ENCODE assay signal across 13 mouse cellular contexts in genomic region chr5:65407989-65408388, GRCm38 (mm10). TPM values are rescaled to one million over a fixed set of nuclear protein-coding genes. Genes with fewer than 3 reads are reported as not detected.
DNase-seq lines count a peak whose midpoint lies in the region; ATAC-seq and TF ChIP-seq lines count a peak whose summit lies in the region.
"Had no signal": no experiment of that assay in that cellular context is flagged by ENCODE, and none has a peak within 500 bp of the region (broad histone marks: within the 10 kb centered on the region; RNA-seq: fewer than 3 reads in every experiment).

No protein-coding gene starts in this region.

- no peak for ATAC-seq in embryonic facial prominence, embryonic 13.5 days (ENCODE audit: insufficient number of reproducible peaks, insufficient read depth, low FRiP score, low TSS enrichment, low read depth)
- ATAC-seq in forebrain, embryonic 12.5 days (ENCODE audit: low FRiP score): no peak
- no peak for ATAC-seq in midbrain, embryonic 12.5 days (ENCODE audit: low FRiP score, low read depth)
- ATAC-seq in liver, postnatal 0 days: no peak

- WGBS in embryonic facial prominence, embryonic 13.5 days: 42% methylated on average over 12 of the region's 12 CpGs
- 38% methylated on average over 12 of the region's 12 CpGs for WGBS in embryonic facial prominence, embryonic 10.5 days
- WGBS in forebrain, embryonic 12.5 days: 22% methylated on average over 12 of the region's 12 CpGs
- 25% methylated on average over 12 of the region's 12 CpGs for WGBS in midbrain, embryonic 12.5 days
- 90% methylated on average over 12 of the region's 12 CpGs for WGBS in liver, postnatal 0 days (ENCODE audit: insufficient replicate concordance)

- H3K4me1 ChIP-seq in embryonic facial prominence, embryonic 13.5 days: no peaks in the 10 kb centered on the region
- H3K4me1 ChIP-seq in embryonic facial prominence, embryonic 10.5 days: peaks cover 4% of the 10 kb centered on the region; the same call in 1 of the 2 replicates
- peaks cover 2% of the 10 kb centered on the region for H3K4me1 ChIP-seq in ES-Bruce4 (ENCODE audit: control insufficient read depth, insufficient read depth, low read length)
- H3K4me1 ChIP-seq in forebrain, embryonic 12.5 days: peaks cover 6% of the 10 kb centered on the region
- H3K4me1 ChIP-seq in midbrain, embryonic 12.5 days: 0 out of 2 replicates have a peak, but pooled peaks cover 5% of the 10 kb centered on the region
- no peaks in the 10 kb centered on the region for H3K4me1 ChIP-seq in liver, postnatal 0 days (ENCODE audit: insufficient read depth)

- H3K4me3 ChIP-seq in embryonic facial prominence, embryonic 13.5 days: no peak overlapping the region
- H3K4me3 ChIP-seq in embryonic facial prominence, embryonic 10.5 days: no peak overlapping the region
- no peak overlapping the region for H3K4me3 ChIP-seq in ES-Bruce4 (ENCODE audit: low read depth, low read length)
- H3K4me3 ChIP-seq in forebrain, embryonic 12.5 days (replicated peaks): no peak overlapping the region
- H3K4me3 ChIP-seq in midbrain, embryonic 12.5 days: no peak overlapping the region
- no peak overlapping the region for H3K4me3 ChIP-seq in liver, postnatal 0 days (ENCODE audit: low read depth, low read length)
- H3K4me3 ChIP-seq: left cerebral cortex, adult 2 months had no signal

- no peak overlapping the region for H3K27ac ChIP-seq in embryonic facial prominence, embryonic 13.5 days
- H3K27ac ChIP-seq in embryonic facial prominence, embryonic 10.5 days (replicated peaks): no peak overlapping the region
- H3K27ac ChIP-seq in ES-Bruce4 (ENCODE audit: insufficient read depth, low read length): no peak overlapping the region
- peak overlapping the region; percentile 50; the same call in 1 of the 2 replicates for H3K27ac ChIP-seq in forebrain, embryonic 12.5 days
- peak overlapping the region; percentile 27; the same call in 1 of the 2 replicates for H3K27ac ChIP-seq in midbrain, embryonic 12.5 days (replicated peaks)
- H3K27ac ChIP-seq in liver, postnatal 0 days (ENCODE audit: low read depth): no peak overlapping the region
- H3K27ac ChIP-seq: left cerebral cortex, adult 2 months had no signal

- no peaks in the 10 kb centered on the region for H3K27me3 ChIP-seq in embryonic facial prominence, embryonic 13.5 days
- no peaks in the 10 kb centered on the region for H3K27me3 ChIP-seq in embryonic facial prominence, embryonic 10.5 days (replicated peaks; ENCODE audit: low read depth, poor library complexity, severe bottlenecking)
- no peaks in the 10 kb centered on the region for H3K27me3 ChIP-seq in ES-Bruce4 (ENCODE audit: control insufficient read depth, insufficient read depth, low read length, poor library complexity, severe bottlenecking)
- H3K27me3 ChIP-seq in forebrain, embryonic 12.5 days: no peaks in the 10 kb centered on the region
- no peaks in the 10 kb centered on the region for H3K27me3 ChIP-seq in midbrain, embryonic 12.5 days
- no peaks in the 10 kb centered on the region for H3K27me3 ChIP-seq in liver, postnatal 0 days (ENCODE audit: insufficient read depth, low read length)

- no peaks in the 10 kb centered on the region for H3K9me3 ChIP-seq in embryonic facial prominence, embryonic 13.5 days
- no peaks in the 10 kb centered on the region for H3K9me3 ChIP-seq in embryonic facial prominence, embryonic 10.5 days
- no peaks in the 10 kb centered on the region for H3K9me3 ChIP-seq in ES-Bruce4 (replicated peaks; ENCODE audit: control insufficient read depth, insufficient read depth, low read length, poor library complexity, severe bottlenecking)
- H3K9me3 ChIP-seq in forebrain, embryonic 12.5 days: no peaks in the 10 kb centered on the region
- H3K9me3 ChIP-seq in midbrain, embryonic 12.5 days: no peaks in the 10 kb centered on the region
- H3K9me3 ChIP-seq in liver, postnatal 0 days (ENCODE audit: low read length): no peaks in the 10 kb centered on the region
- H3K9me3 ChIP-seq: G1E had no signal

- TF ChIP-seq EP300 in ES-Bruce4 (IDR thresholded peaks at IDR 0.05; ENCODE audit: insufficient read depth, low read depth, low read length): peak; percentile 52; the same call in 1 of the 2 replicates
- no peak for TF ChIP-seq EP300 in liver, postnatal 0 days (IDR thresholded peaks at IDR 0.05; ENCODE audit: low read depth)

- DNase-seq in embryonic facial prominence, embryonic 10.5 days (ENCODE audit: low spot score): no peak
- DNase-seq in liver, postnatal 0 days: no peak
- DNase-seq in cerebellum, adult 8-10 months: no peak
- DNase-seq in layer of hippocampus, postnatal 10 days (ENCODE audit: low spot score in 2 of 2): no peak
- DNase-seq: kidney, postnatal 14 days; liver had no signal

- 0 out of 2 replicates have a peak overlapping the region, but pooled peaks have one; percentile 1 for H3K9ac ChIP-seq in embryonic facial prominence, embryonic 13.5 days
- H3K9ac ChIP-seq in ES-Bruce4 (ENCODE audit: low read depth, poor library complexity, severe bottlenecking): no peak overlapping the region
- H3K9ac ChIP-seq in forebrain, embryonic 12.5 days: peak overlapping the region; percentile 27; the same call in 1 of the 2 replicates
- peak overlapping the region; percentile 26; the same call in 1 of the 2 replicates for H3K9ac ChIP-seq in midbrain, embryonic 12.5 days (replicated peaks)
- no peak overlapping the region for H3K9ac ChIP-seq in liver, postnatal 0 days (replicated peaks)

- peaks cover 82% of the 10 kb centered on the region for H3K36me3 ChIP-seq in embryonic facial prominence, embryonic 13.5 days
- H3K36me3 ChIP-seq in embryonic facial prominence, embryonic 10.5 days (replicated peaks): peaks cover 83% of the 10 kb centered on the region
- H3K36me3 ChIP-seq in ES-Bruce4 (ENCODE audit: control insufficient read depth, insufficient read depth, low read length, poor library complexity, severe bottlenecking): 0 out of 2 replicates have a peak, but pooled peaks cover 2% of the 10 kb centered on the region
- peaks cover 53% of the 10 kb centered on the region for H3K36me3 ChIP-seq in forebrain, embryonic 12.5 days (replicated peaks)
- H3K36me3 ChIP-seq in midbrain, embryonic 12.5 days: peaks cover 63% of the 10 kb centered on the region
- H3K36me3 ChIP-seq in liver, postnatal 0 days (replicated peaks; ENCODE audit: insufficient read depth, low read length): peaks cover 48% of the 10 kb centered on the region

- no peak for TF ChIP-seq CTCF in ES-Bruce4 (IDR thresholded peaks at IDR 0.05; ENCODE audit: low read depth, low read length)
- no peak for TF ChIP-seq CTCF in liver, postnatal 0 days (IDR thresholded peaks at IDR 0.05; ENCODE audit: low read depth)

- no peak overlapping the region for H3K4me2 ChIP-seq in embryonic facial prominence, embryonic 13.5 days
- no peak overlapping the region for H3K4me2 ChIP-seq in forebrain, embryonic 12.5 days
- H3K4me2 ChIP-seq in midbrain, embryonic 12.5 days (replicated peaks): no peak overlapping the region
- H3K4me2 ChIP-seq in liver, postnatal 0 days (ENCODE audit: low read depth, low read length): no peak overlapping the region

- no peak for TF ChIP-seq POLR2A in ES-Bruce4 (IDR thresholded peaks at IDR 0.05; ENCODE audit: insufficient read depth, low read length)

RNA-seq across cellular contexts. Expression of gene Lias, which starts 16.7 kb away (rescaled TPM):
- 69.3 and 72.5 TPM in 2 replicates for polyA plus RNA-seq in embryonic facial prominence, embryonic 13.5 days (2015; fragmentation: Nextera tagmentation; extraction: Ambion mirVana)
- 67.4 and 68.4 TPM in 2 replicates for polyA plus RNA-seq in embryonic facial prominence, embryonic 10.5 days (2016; fragmentation: Nextera tagmentation; extraction: Ambion mirVana)
- polyA plus RNA-seq in ES-Bruce4 (2011; ENCODE audit: insufficient read depth, insufficient read length, low read depth, missing spikeins): 45.7 and 53.5 TPM in 2 replicates
- polyA plus RNA-seq in forebrain, embryonic 12.5 days (2016; fragmentation: Nextera tagmentation; extraction: Ambion mirVana): 61.4 and 66.6 TPM in 2 replicates
- 61.1 and 64.1 TPM in 2 replicates for polyA plus RNA-seq in midbrain, embryonic 12.5 days (2016; fragmentation: Nextera tagmentation; extraction: Ambion mirVana)
- 31.1 and 34.0 TPM in 2 replicates for polyA plus RNA-seq in liver, postnatal 0 days (2015; fragmentation: Nextera tagmentation; extraction: Ambion mirVana)
- 10 to 100 TPM; 37.4 to 38.2 TPM for total RNA-seq in layer of hippocampus, postnatal 10 days (2021)

RNA-seq across cellular contexts. Expression of gene Rpl9, which starts 16.7 kb away (rescaled TPM):
- 1,045 and 1,112 TPM in 2 replicates for polyA plus RNA-seq in embryonic facial prominence, embryonic 13.5 days (2015; fragmentation: Nextera tagmentation; extraction: Ambion mirVana)
- 987 and 1,000 TPM in 2 replicates for polyA plus RNA-seq in embryonic facial prominence, embryonic 10.5 days (2016; fragmentation: Nextera tagmentation; extraction: Ambion mirVana)
- polyA plus RNA-seq in ES-Bruce4 (2011; ENCODE audit: insufficient read depth, insufficient read length, low read depth, missing spikeins): 573 and 625 TPM in 2 replicates
- 738 and 747 TPM in 2 replicates for polyA plus RNA-seq in forebrain, embryonic 12.5 days (2016; fragmentation: Nextera tagmentation; extraction: Ambion mirVana)
- polyA plus RNA-seq in midbrain, embryonic 12.5 days (2016; fragmentation: Nextera tagmentation; extraction: Ambion mirVana): 717 and 736 TPM in 2 replicates
- 609 and 626 TPM in 2 replicates for polyA plus RNA-seq in liver, postnatal 0 days (2015; fragmentation: Nextera tagmentation; extraction: Ambion mirVana)
- total RNA-seq in layer of hippocampus, postnatal 10 days (2021): 100 to 1,000 TPM; 633 to 651 TPM

RNA-seq across cellular contexts. Expression of gene Ugdh, which starts 27.8 kb away (rescaled TPM):
- polyA plus RNA-seq in embryonic facial prominence, embryonic 13.5 days (2015; fragmentation: Nextera tagmentation; extraction: Ambion mirVana): 152 and 179 TPM in 2 replicates
- polyA plus RNA-seq in embryonic facial prominence, embryonic 10.5 days (2016; fragmentation: Nextera tagmentation; extraction: Ambion mirVana): 92.7 and 95.4 TPM in 2 replicates
- polyA plus RNA-seq in ES-Bruce4 (2011; ENCODE audit: insufficient read depth, insufficient read length, low read depth, missing spikeins): 31.4 and 33.7 TPM in 2 replicates
- 78.7 and 85.9 TPM in 2 replicates for polyA plus RNA-seq in forebrain, embryonic 12.5 days (2016; fragmentation: Nextera tagmentation; extraction: Ambion mirVana)
- 67.7 and 69.3 TPM in 2 replicates for polyA plus RNA-seq in midbrain, embryonic 12.5 days (2016; fragmentation: Nextera tagmentation; extraction: Ambion mirVana)
- 13.0 and 13.5 TPM in 2 replicates for polyA plus RNA-seq in liver, postnatal 0 days (2015; fragmentation: Nextera tagmentation; extraction: Ambion mirVana)
- total RNA-seq in layer of hippocampus, postnatal 10 days (2021): 10 to 100 TPM; 27.7 to 33.7 TPM

RNA-seq across cellular contexts. Expression of gene Klb, which starts 59.9 kb away (rescaled TPM):
- 0.10 and 0.14 TPM in 2 replicates for polyA plus RNA-seq in embryonic facial prominence, embryonic 13.5 days (2015; fragmentation: Nextera tagmentation; extraction: Ambion mirVana)
- not detected in 2 replicates for polyA plus RNA-seq in embryonic facial prominence, embryonic 10.5 days (2016; fragmentation: Nextera tagmentation; extraction: Ambion mirVana)
- not detected in 2 replicates for polyA plus RNA-seq in ES-Bruce4 (2011; ENCODE audit: insufficient read depth, insufficient read length, low read depth, missing spikeins)
- polyA plus RNA-seq in forebrain, embryonic 12.5 days (2016; fragmentation: Nextera tagmentation; extraction: Ambion mirVana): 0.13 TPM in 1 of 2 replicates, not detected in the other
- polyA plus RNA-seq in midbrain, embryonic 12.5 days (2016; fragmentation: Nextera tagmentation; extraction: Ambion mirVana): not detected in 2 replicates
- 17.4 and 19.3 TPM in 2 replicates for polyA plus RNA-seq in liver, postnatal 0 days (2015; fragmentation: Nextera tagmentation; extraction: Ambion mirVana)
- total RNA-seq in layer of hippocampus, postnatal 10 days (2021): under 1 TPM; 0.66 to 0.74 TPM
- total RNA-seq: common myeloid progenitor, adult 5-6 weeks had no signal
- polyA plus RNA-seq: G1E had no signal

Comparison
In these comparisons a context has a peak if more than half of its experiments do, and no peak if none do; other contexts are left out.
1. H3K27ac ChIP-seq: peak in forebrain, embryonic 12.5 days (single experiment) and midbrain, embryonic 12.5 days (single experiment); none in embryonic facial prominence, embryonic 13.5 days (single experiment), embryonic facial prominence, embryonic 10.5 days (single experiment), ES-Bruce4 (single experiment) and liver, postnatal 0 days (single experiment).
2. H3K9ac ChIP-seq: peak in embryonic facial prominence, embryonic 13.5 days (single experiment), forebrain, embryonic 12.5 days (single experiment) and midbrain, embryonic 12.5 days (single experiment); none in ES-Bruce4 (single experiment) and liver, postnatal 0 days (single experiment).